Mouse (Mus musculus) cerebellum, postnatal 10 days (tissue): ENCODE measurements around the gene Mttp.

Experiments used
- DNase-seq, 2 experiments: peaks; one replicate each; pipeline ENCODE4 v3.0.0; 2021; ENCODE audit warnings: mixed read lengths in 2 of 2

The Mttp gene

GRCm38 (mm10) chr3:138078701-138079100 lies 66.1 kb downstream of the Mttp start:
- DNase-seq, result no peak

GRCm38 (mm10) chr3:138077476-138078340 lies 67.1 kb downstream of the Mttp start:
- peak; percentile 78 to 82 for DNase-seq

GRCm38 (mm10) chr3:138075209-138075608 lies 69.6 kb downstream of the Mttp start:
- DNase-seq, result peak; percentile 86 to 92

- DNase-seq, result no peak
These were observed 70.6 kb downstream of the Mttp start for GRCm38 (mm10) chr3:138074214-138074613.

- no peak for DNase-seq
These were observed 73.2 kb downstream of the Mttp start for GRCm38 (mm10) chr3:138071476-138072073.

GRCm38 (mm10) chr3:138071004-138071403 lies 73.8 kb downstream of the Mttp start:
- peak in 1 of 2 experiments; percentile 12 for DNase-seq

- DNase-seq, result peak in 1 of 2 experiments; percentile 3
These were observed 74.8 kb downstream of the Mttp start for GRCm38 (mm10) chr3:138069756-138070511.

GRCm38 (mm10) chr3:138068103-138068502 lies 76.7 kb downstream of the Mttp start:
- DNase-seq, result no peak

- DNase-seq, result no peak
These were observed 77.5 kb downstream of the Mttp start, which contains the start of gene Gm5105 for GRCm38 (mm10) chr3:138067288-138067687. Gm5105 (minus strand) TSS chr3:138067388.

- peak; percentile 34 to 39 for DNase-seq
These were observed 78.4 kb downstream of the Mttp start for GRCm38 (mm10) chr3:138066348-138066856.

GRCm38 (mm10) chr3:138065930-138066329 lies 78.8 kb downstream of the Mttp start:
- DNase-seq, result peak in 1 of 2 experiments; percentile 16

GRCm38 (mm10) chr3:138064732-138065645 lies 79.8 kb downstream of the Mttp start, which contains the start of gene 1110002E22Rik:
1110002E22Rik (plus strand) TSS chr3:138065052.
- peak in 1 of 2 experiments; percentile 23 for DNase-seq

GRCm38 (mm10) chr3:138063731-138064329 lies 80.9 kb downstream of the Mttp start:
- DNase-seq, result peak; percentile 79 to 83

GRCm38 (mm10) chr3:138062673-138063072 lies 82.1 kb downstream of the Mttp start:
- peak in 1 of 2 experiments; percentile 26 for DNase-seq

- no peak for DNase-seq
These were observed 83.4 kb downstream of the Mttp start for GRCm38 (mm10) chr3:138061205-138061911.

GRCm38 (mm10) chr3:138060429-138060828 lies 84.3 kb downstream of the Mttp start:
- peak in 1 of 2 experiments; percentile 28 for DNase-seq

- DNase-seq, result peak in 1 of 2 experiments; percentile 22
These were observed 86.5 kb downstream of the Mttp start for GRCm38 (mm10) chr3:138058226-138058625.

GRCm38 (mm10) chr3:138056976-138057375 lies 87.8 kb downstream of the Mttp start:
- no peak for DNase-seq

- peak; percentile 31 to 43 for DNase-seq
These were observed 90.8 kb downstream of the Mttp start for GRCm38 (mm10) chr3:138053969-138054368.

- DNase-seq, result no peak
These were observed 93.3 kb downstream of the Mttp start for GRCm38 (mm10) chr3:138051431-138051830.
